Mouse (Mus musculus) kidney, adult 2 months (tissue): ENCODE results near the gene Micu2. TPM values are rescaled to one million over a fixed set of nuclear protein-coding genes. Genes with fewer than 3 reads are reported as not detected.

ENCODE experiments used
- DNase-seq: peaks from one replicate; pipeline ENCODE4 v3.0.0; 2021
- H3K27ac ChIP-seq: fragments of 200-500 bp; 2 replicates; pipeline ENCODE4 v1.5.1; 2012; ENCODE audit warnings: low read depth, low read length, control low read depth, inconsistent platforms; ENCODE audit not compliant: insufficient read depth
- H3K27me3 ChIP-seq: fragments of 200-500 bp; replicated peaks from 2 replicates; pipeline ENCODE4 v1.6.1; 2012; ENCODE audit warnings: mild to moderate bottlenecking, moderate library complexity, low read length, inconsistent platforms; ENCODE audit not compliant: control insufficient read depth, insufficient read depth
- H3K36me3 ChIP-seq: fragments of 200-500 bp; 2 replicates; pipeline ENCODE4 v1.6.1; 2012; ENCODE audit warnings: mild to moderate bottlenecking, moderate library complexity, low read length, inconsistent platforms; ENCODE audit not compliant: control insufficient read depth, insufficient read depth
- H3K4me1 ChIP-seq: fragments of 200-500 bp; 2 replicates; pipeline ENCODE4 v1.6.1; 2011; ENCODE audit warnings: low read length; ENCODE audit not compliant: control insufficient read depth, insufficient read depth
- H3K4me3 ChIP-seq: fragments of 200-500 bp; 2 replicates; pipeline ENCODE4 v1.5.1; 2011; ENCODE audit warnings: mild to moderate bottlenecking, low read depth, low read length, control low read depth; ENCODE audit not compliant: insufficient read depth
- CTCF ChIP-seq: fragments of 200-500 bp; conservative IDR thresholded peaks from 2 replicates; pipeline ENCODE4 v1.5.1; 2011; ENCODE audit warnings: low read depth, mild to moderate bottlenecking, control low read depth, low read length, moderate library complexity, mixed read lengths; ENCODE audit not compliant: insufficient read depth, insufficient read length
- POLR2A ChIP-seq: fragments of 200-500 bp; IDR thresholded peaks from one replicate; pipeline ENCODE4 v1.6.1; 2011; ENCODE audit warnings: low read depth, low read length, control low read depth
- WGBS: fragments of 180-500 bp; shearing (Covaris S2); methylation state at CpG from one replicate; pipeline ENCODE4 v1.1.7; 2018; 5-methylcytosine and 5-hydroxymethylcytosine counted together
- polyA plus RNA-seq: library from polyadenylated mRNA; depleted of rRNA; stranded (reverse); fragments of >200 nt; gene quantifications from 2 replicates; pipeline ENCODE4 v1.2.3, GENCODE M21; 2012

The Micu2 gene
- polyA plus RNA-seq, 1 experiment: 24.8 TPM

- no peak for DNase-seq
- TF ChIP-seq POLR2A (no peak), CTCF (no peak)
Measured at GRCm38 (mm10) chr14:57892961-57893360, 106.1 kb downstream of the Micu2 start.

GRCm38 (mm10) chr14:57890011-57890842, 108.8 kb downstream of the Micu2 start, which contains the start of gene Zdhhc20:
TSS of gene Zdhhc20 (minus strand) at chr14:57890276.
- Histone ChIP-seq H3K4me3 (peak within 1 kb of the TSS; percentile 90), H3K4me1 (no peaks in the 10 kb centered on the region), H3K36me3 (no peaks in the 10 kb centered on the region), H3K27ac (peak within 1 kb of the TSS; percentile 54), H3K27me3 (no peaks in the 10 kb centered on the region)
- peak; percentile 97 for DNase-seq
- 3% methylated on average over 65 of the region's 65 CpGs for whole genome bisulfite sequencing
- TF ChIP-seq CTCF (no peak), POLR2A (peak; percentile 71)

More at GRCm38 (mm10) chr14:57892961-57893360, 106.1 kb downstream of the Micu2 start:
- Histone ChIP-seq H3K36me3 (no peaks in the 10 kb centered on the region), H3K27me3 (no peaks in the 10 kb centered on the region; the same call in 1 of the 2 replicates), H3K4me1 (no peaks in the 10 kb centered on the region), H3K4me3 (no peak overlapping the region), H3K27ac (no peak overlapping the region)
- 73% methylated on average over 1 of the region's 1 CpGs for WGBS

- peak; percentile 30 for DNase-seq
Measured at GRCm38 (mm10) chr14:57889541-57890010, 109.5 kb downstream of the Micu2 start.

GRCm38 (mm10) chr14:57887171-57887570, 111.9 kb downstream of the Micu2 start:
- Histone ChIP-seq H3K27ac (no peak overlapping the region), H3K4me3 (no peak overlapping the region), H3K4me1 (peaks cover 9% of the 10 kb centered on the region), H3K36me3 (no peaks in the 10 kb centered on the region), H3K27me3 (no peaks in the 10 kb centered on the region)
- DNase-seq: peak; percentile 31
- WGBS: 57% methylated on average over 8 of the region's 8 CpGs
- TF ChIP-seq CTCF (no peak), POLR2A (no peak)

More at GRCm38 (mm10) chr14:57889541-57890010, 109.5 kb downstream of the Micu2 start:
- no peak for TF ChIP-seq POLR2A
- no peak for TF ChIP-seq CTCF
- no peaks in the 10 kb centered on the region for H3K4me1 ChIP-seq
- under 1% methylated on average over 37 of the region's 37 CpGs for WGBS
- H3K27me3 ChIP-seq: no peaks in the 10 kb centered on the region
- no peaks in the 10 kb centered on the region for H3K36me3 ChIP-seq
- H3K27ac ChIP-seq: peak overlapping the region; percentile 54
- peak overlapping the region; percentile 90 for H3K4me3 ChIP-seq

- no peak for TF ChIP-seq POLR2A
- no peak for TF ChIP-seq CTCF
Measured at GRCm38 (mm10) chr14:57886032-57886431, 113.0 kb downstream of the Micu2 start.

GRCm38 (mm10) chr14:57883341-57883740, 115.7 kb downstream of the Micu2 start:
- no peak for DNase-seq
- no peak overlapping the region for H3K27ac ChIP-seq
- peaks cover 9% of the 10 kb centered on the region for H3K4me1 ChIP-seq
- TF ChIP-seq CTCF: no peak
- TF ChIP-seq POLR2A: no peak
- no peak overlapping the region for H3K4me3 ChIP-seq
- no peaks in the 10 kb centered on the region for H3K27me3 ChIP-seq
- H3K36me3 ChIP-seq: no peaks in the 10 kb centered on the region
- 67% methylated on average over 3 of the region's 3 CpGs for WGBS

More at GRCm38 (mm10) chr14:57886032-57886431, 113.0 kb downstream of the Micu2 start:
- DNase-seq: no peak
- no peak overlapping the region for H3K27ac ChIP-seq
- no peak overlapping the region for H3K4me3 ChIP-seq
- 76% methylated on average over 2 of the region's 2 CpGs for WGBS
- H3K4me1 ChIP-seq: peaks cover 9% of the 10 kb centered on the region
- H3K27me3 ChIP-seq: no peaks in the 10 kb centered on the region
- H3K36me3 ChIP-seq: no peaks in the 10 kb centered on the region

- 0 out of 2 replicates have a peak overlapping the region, but pooled peaks have one; percentile 21 for H3K27ac ChIP-seq
Measured at GRCm38 (mm10) chr14:57882720-57883119, 116.3 kb downstream of the Micu2 start.

More at GRCm38 (mm10) chr14:57882720-57883119, 116.3 kb downstream of the Micu2 start:
- H3K27me3 ChIP-seq: no peaks in the 10 kb centered on the region
- no peak overlapping the region for H3K4me3 ChIP-seq
- no peak for DNase-seq
- WGBS: 43% methylated on average over 4 of the region's 4 CpGs
- H3K4me1 ChIP-seq: peaks cover 9% of the 10 kb centered on the region
- TF ChIP-seq POLR2A: no peak
- TF ChIP-seq CTCF: no peak
- no peaks in the 10 kb centered on the region for H3K36me3 ChIP-seq
